Mouse (Mus musculus): Measurements from ENCODE around the gene Ssbp3. TPM values are rescaled to one million over a fixed set of nuclear protein-coding genes. Genes with fewer than 3 reads are reported as not detected.

Ssbp3 gene
- polyA plus RNA-seq, 1 experiment from 2014 or later, result 50.5 TPM

- peaks cover 57% of the 10 kb centered on the region for H3K4me1 ChIP-seq (replicated peaks)
- peak overlapping the region; percentile 42 for H3K27ac ChIP-seq (replicated peaks)
- H3K27me3 ChIP-seq, result no peaks in the 10 kb centered on the region
- ATAC-seq (ENCODE audit: insufficient read depth), result peak; percentile 64
- peaks cover 5% of the 10 kb centered on the region for H3K36me3 ChIP-seq (replicated peaks)
- H3K9me3 ChIP-seq (replicated peaks), result no peaks in the 10 kb centered on the region
- WGBS (ENCODE audit: insufficient replicate concordance), result 4% methylated on average over 7 of the region's 7 CpGs
- H3K4me2 ChIP-seq, result peak overlapping the region; percentile 37; the same call in 1 of the 2 replicates
- no peak overlapping the region for H3K9ac ChIP-seq
- H3K4me3 ChIP-seq (replicated peaks), result no peak overlapping the region
Measured at GRCm38 (mm10) chr4:106987725-106988364, 77.3 kb downstream of the Ssbp3 start.

DNA sequence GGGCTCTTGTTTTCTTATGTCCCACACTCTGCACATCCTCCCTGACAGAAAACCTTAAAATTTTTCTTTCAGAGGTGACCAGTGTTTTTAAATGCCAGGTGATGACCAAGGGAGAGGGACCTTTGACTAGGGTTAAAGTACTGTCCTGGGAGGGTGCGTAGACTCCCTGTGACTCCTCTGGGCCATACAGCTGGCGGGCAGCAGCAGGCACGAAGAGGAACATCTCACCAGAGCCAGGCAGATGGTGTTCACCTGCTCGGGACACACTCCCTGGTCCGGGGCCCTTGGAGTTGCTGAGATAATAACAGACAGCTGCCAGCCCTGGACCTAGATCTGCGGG is 78.4 kb downstream of the Ssbp3 start:
- H3K4me1 ChIP-seq (replicated peaks), result peaks cover 54% of the 10 kb centered on the region
- H3K36me3 ChIP-seq (replicated peaks), result peaks cover 5% of the 10 kb centered on the region
- no peak overlapping the region for H3K9ac ChIP-seq
- H3K9me3 ChIP-seq (replicated peaks), result no peaks in the 10 kb centered on the region
- whole genome bisulfite sequencing (ENCODE audit: insufficient replicate concordance), result 81% methylated on average over 6 of the region's 6 CpGs
- H3K27ac ChIP-seq (replicated peaks), result no peak overlapping the region
- no peaks in the 10 kb centered on the region for H3K27me3 ChIP-seq
- no peak overlapping the region for H3K4me2 ChIP-seq
- ATAC-seq (ENCODE audit: insufficient read depth), result no peak
- H3K4me3 ChIP-seq (replicated peaks), result no peak overlapping the region

DNA sequence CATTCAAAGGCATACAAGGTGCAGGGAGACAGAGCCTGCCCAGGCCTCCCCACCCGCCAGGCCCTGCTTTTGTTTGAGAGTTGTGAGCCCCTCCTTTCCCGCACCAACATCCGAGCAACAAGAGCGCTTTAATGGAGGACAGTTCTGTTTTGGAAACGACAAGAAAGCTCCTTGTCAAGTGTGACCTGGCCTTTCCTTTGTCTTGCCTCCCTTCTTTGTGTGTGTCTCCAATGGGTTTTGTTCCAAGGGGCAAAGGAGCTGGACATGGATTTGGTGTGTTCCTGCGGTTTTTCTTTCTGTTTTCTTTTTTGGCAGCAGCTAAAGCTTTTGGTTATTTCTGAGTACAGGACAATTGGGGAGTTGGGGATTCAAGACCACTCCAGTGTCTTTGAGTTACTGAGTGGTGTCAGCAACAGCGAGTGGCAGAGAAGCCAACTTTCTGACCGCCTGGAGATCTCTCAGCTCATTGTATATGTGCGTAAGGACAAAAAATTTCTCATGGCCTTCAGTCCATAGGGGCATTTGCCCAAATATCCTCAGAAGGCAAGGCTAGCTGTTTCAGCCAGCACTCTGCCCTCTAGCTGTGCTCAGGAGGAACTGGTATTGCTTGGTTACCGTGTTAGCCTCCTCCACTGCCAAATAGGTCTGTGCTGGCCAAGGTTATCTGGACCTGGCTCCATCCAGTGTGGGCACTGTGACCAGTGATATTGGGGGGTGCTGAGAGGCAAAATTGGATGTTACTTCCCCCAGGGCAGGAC is 78.9 kb downstream of the Ssbp3 start:
- Histone ChIP-seq H3K27me3 (no peaks in the 10 kb centered on the region), H3K4me1 (replicated peaks) (peaks cover 56% of the 10 kb centered on the region), H3K36me3 (replicated peaks) (peaks cover 5% of the 10 kb centered on the region), H3K4me2 (no peak overlapping the region), H3K9ac (no peak overlapping the region), H3K9me3 (replicated peaks) (no peaks in the 10 kb centered on the region), H3K4me3 (replicated peaks) (no peak overlapping the region), H3K27ac (replicated peaks) (no peak overlapping the region)
- 71% methylated on average over 10 of the region's 10 CpGs for WGBS (ENCODE audit: insufficient replicate concordance)
- ATAC-seq (ENCODE audit: insufficient read depth), result no peak

GRCm38 (mm10) chr4:106993053-106993452 is 82.6 kb downstream of the Ssbp3 start:
- no peak overlapping the region for H3K9ac ChIP-seq
- H3K27ac ChIP-seq (replicated peaks), result no peak overlapping the region
- H3K27me3 ChIP-seq, result no peaks in the 10 kb centered on the region
- no peak overlapping the region for H3K4me3 ChIP-seq (replicated peaks)
- no peak for ATAC-seq (ENCODE audit: insufficient read depth)
- peaks cover 57% of the 10 kb centered on the region for H3K4me1 ChIP-seq (replicated peaks)
- peaks cover 5% of the 10 kb centered on the region for H3K36me3 ChIP-seq (replicated peaks)
- H3K9me3 ChIP-seq (replicated peaks), result no peaks in the 10 kb centered on the region
- no peak overlapping the region for H3K4me2 ChIP-seq
- 85% methylated on average over 5 of the region's 5 CpGs for whole genome bisulfite sequencing (ENCODE audit: insufficient replicate concordance)

DNA sequence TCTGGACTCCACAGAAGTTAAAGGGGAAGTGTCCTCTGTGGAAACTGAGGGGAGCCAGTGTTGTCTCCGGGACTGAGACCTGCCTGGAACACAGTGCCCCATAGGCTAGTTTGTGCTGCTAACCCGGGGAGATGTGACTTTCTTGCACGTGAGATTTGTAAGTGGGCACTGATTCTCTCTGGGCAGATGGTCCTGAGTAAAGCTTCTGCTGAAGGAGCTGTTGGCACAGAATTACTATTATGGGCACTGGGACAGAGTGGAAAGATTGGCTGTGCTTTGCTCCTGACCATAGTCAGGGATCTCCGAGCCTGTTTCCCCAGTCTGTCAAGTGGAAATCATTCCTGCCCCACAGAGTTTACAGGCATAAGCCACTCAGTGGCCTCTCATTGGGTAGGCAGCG is 83.8 kb downstream of the Ssbp3 start:
- Histone ChIP-seq H3K4me3 (replicated peaks) (no peak overlapping the region), H3K4me2 (no peak overlapping the region), H3K4me1 (replicated peaks) (peaks cover 54% of the 10 kb centered on the region), H3K36me3 (replicated peaks) (peaks cover 5% of the 10 kb centered on the region), H3K9ac (no peak overlapping the region), H3K27ac (replicated peaks) (peak overlapping the region; percentile 14; the same call in 1 of the 2 replicates), H3K27me3 (no peaks in the 10 kb centered on the region), H3K9me3 (replicated peaks) (no peaks in the 10 kb centered on the region)
- WGBS (ENCODE audit: insufficient replicate concordance), result 81% methylated on average over 5 of the region's 5 CpGs
- ATAC-seq (ENCODE audit: insufficient read depth), result no peak

- no peak overlapping the region for H3K27ac ChIP-seq (replicated peaks)
- H3K9me3 ChIP-seq (replicated peaks), result no peaks in the 10 kb centered on the region
- ATAC-seq (ENCODE audit: insufficient read depth), result peak; percentile 29; the same call in 1 of the 2 replicates
Measured at GRCm38 (mm10) chr4:106995069-106995468, 84.6 kb downstream of the Ssbp3 start.

GRCm38 (mm10) chr4:106995513-106995912 is 85.0 kb downstream of the Ssbp3 start:
- no peaks in the 10 kb centered on the region for H3K9me3 ChIP-seq (replicated peaks)
- H3K4me1 ChIP-seq (replicated peaks), result peaks cover 65% of the 10 kb centered on the region
- H3K27ac ChIP-seq (replicated peaks), result no peak overlapping the region; the same call in 1 of the 2 replicates
- no peaks in the 10 kb centered on the region for H3K27me3 ChIP-seq
- H3K4me3 ChIP-seq (replicated peaks), result no peak overlapping the region
- H3K9ac ChIP-seq, result no peak overlapping the region
- 44% methylated on average over 5 of the region's 5 CpGs for WGBS (ENCODE audit: insufficient replicate concordance)
- no peak overlapping the region for H3K4me2 ChIP-seq
- ATAC-seq (ENCODE audit: insufficient read depth), result no peak
- peaks cover 5% of the 10 kb centered on the region for H3K36me3 ChIP-seq (replicated peaks)

More at GRCm38 (mm10) chr4:106995069-106995468, 84.6 kb downstream of the Ssbp3 start:
- H3K4me1 ChIP-seq (replicated peaks), result peaks cover 61% of the 10 kb centered on the region
- H3K4me2 ChIP-seq, result no peak overlapping the region
- no peak overlapping the region for H3K9ac ChIP-seq
- H3K27me3 ChIP-seq, result no peaks in the 10 kb centered on the region
- H3K4me3 ChIP-seq (replicated peaks), result no peak overlapping the region
- 72% methylated on average over 6 of the region's 6 CpGs for WGBS (ENCODE audit: insufficient replicate concordance)
- peaks cover 5% of the 10 kb centered on the region for H3K36me3 ChIP-seq (replicated peaks)

DNA sequence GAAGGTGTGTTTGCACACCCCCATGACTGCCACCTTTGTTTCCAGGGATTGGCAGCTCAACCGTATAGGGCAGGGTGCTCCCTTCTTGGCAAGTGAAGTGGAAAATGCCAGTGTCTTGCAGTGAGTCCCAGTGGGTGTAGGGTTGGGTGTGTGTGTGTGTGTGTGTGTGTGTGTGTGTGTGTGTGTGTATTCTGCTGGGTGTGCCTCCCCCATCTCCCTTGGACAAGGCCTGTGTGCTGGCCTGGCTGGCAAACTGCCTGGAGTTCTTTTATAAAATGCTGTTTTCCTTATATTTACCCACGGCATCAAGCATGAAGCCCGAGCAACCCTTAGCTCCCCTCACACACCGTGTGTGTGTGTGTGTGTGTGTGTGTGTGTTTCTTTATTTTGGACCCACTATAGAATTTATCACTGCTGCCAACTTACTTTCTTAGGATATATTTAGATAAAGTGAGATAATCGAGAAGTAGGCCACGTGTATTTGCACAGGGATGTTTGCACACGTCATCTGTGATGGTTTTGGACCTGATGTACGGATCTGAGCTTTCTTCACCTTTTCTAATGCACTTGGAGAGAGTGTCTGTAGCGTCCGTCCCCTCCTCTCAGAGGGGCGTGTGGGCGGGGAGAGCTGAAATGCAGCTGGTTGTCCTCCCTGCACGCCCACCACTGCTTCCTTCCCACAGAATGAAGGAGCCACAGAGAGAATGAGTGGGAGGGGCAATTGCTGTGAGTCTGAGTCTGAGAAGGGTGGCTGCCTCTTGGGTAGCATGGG is 86.0 kb downstream of the Ssbp3 start:
- Histone ChIP-seq H3K4me1 (replicated peaks) (peaks cover 75% of the 10 kb centered on the region), H3K9me3 (replicated peaks) (no peaks in the 10 kb centered on the region), H3K36me3 (replicated peaks) (peaks cover 2% of the 10 kb centered on the region), H3K4me2 (no peak overlapping the region), H3K4me3 (replicated peaks) (no peak overlapping the region), H3K27ac (replicated peaks) (no peak overlapping the region), H3K9ac (no peak overlapping the region), H3K27me3 (no peaks in the 10 kb centered on the region)
- no peak for ATAC-seq (ENCODE audit: insufficient read depth)
- 54% methylated on average over 13 of the region's 13 CpGs for WGBS (ENCODE audit: insufficient replicate concordance)

GRCm38 (mm10) chr4:107001259-107001810 is 90.8 kb downstream of the Ssbp3 start:
- Histone ChIP-seq H3K4me1 (replicated peaks) (peaks cover 86% of the 10 kb centered on the region), H3K4me3 (replicated peaks) (no peak overlapping the region), H3K27ac (replicated peaks) (peak overlapping the region; percentile 46; the same call in 1 of the 2 replicates), H3K9ac (peak overlapping the region; percentile 4; the same call in 1 of the 2 replicates), H3K9me3 (replicated peaks) (no peaks in the 10 kb centered on the region), H3K4me2 (peak overlapping the region; percentile 19), H3K36me3 (replicated peaks) (no peaks in the 10 kb centered on the region), H3K27me3 (no peaks in the 10 kb centered on the region)
- ATAC-seq (ENCODE audit: insufficient read depth), result peak; percentile 53
- WGBS (ENCODE audit: insufficient replicate concordance), result 40% methylated on average over 5 of the region's 5 CpGs

- Histone ChIP-seq H3K4me2 (no peak overlapping the region), H3K9me3 (replicated peaks) (no peaks in the 10 kb centered on the region), H3K36me3 (replicated peaks) (no peaks in the 10 kb centered on the region), H3K9ac (no peak overlapping the region), H3K27ac (replicated peaks) (peak overlapping the region; percentile 46; the same call in 1 of the 2 replicates), H3K27me3 (no peaks in the 10 kb centered on the region), H3K4me1 (replicated peaks) (peaks cover 86% of the 10 kb centered on the region), H3K4me3 (replicated peaks) (no peak overlapping the region)
- no peak for ATAC-seq (ENCODE audit: insufficient read depth)
- WGBS (ENCODE audit: insufficient replicate concordance), result 79% methylated on average over 14 of the region's 14 CpGs
Measured at GRCm38 (mm10) chr4:107001916-107002488, 91.5 kb downstream of the Ssbp3 start.
